Mouse (Mus musculus): Measurements from ENCODE around the gene Zbtb41.

DNA sequence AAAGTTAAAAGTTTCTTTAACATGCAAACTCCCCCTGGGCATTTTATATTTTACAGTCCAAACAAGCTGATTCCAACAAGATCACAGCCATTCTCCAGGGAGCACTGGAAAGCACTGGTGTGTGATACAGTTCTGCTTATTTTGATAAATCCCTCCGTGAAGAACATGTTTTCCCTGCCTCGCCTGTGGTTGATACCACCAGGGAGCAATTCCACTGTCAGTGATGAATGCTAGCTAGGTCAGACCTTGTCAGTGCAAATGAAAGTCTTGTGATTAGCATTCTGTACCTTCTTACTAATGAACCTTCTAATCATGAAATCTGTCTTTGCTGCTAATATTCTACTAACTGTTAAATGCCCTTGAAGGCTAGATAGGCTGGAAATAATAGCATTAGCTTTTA, 30.3 kb upstream of the Zbtb41 start:
- TF ChIP-seq CTCF (IDR thresholded peaks at IDR 0.05; ENCODE audit: borderline replicate concordance, extremely low read depth, insufficient read depth, insufficient read length) = no peak
- no peak for TF ChIP-seq POLR2A (IDR thresholded peaks at IDR 0.05; ENCODE audit: borderline replicate concordance, extremely low read depth, insufficient read depth, insufficient read length, poor library complexity, severe bottlenecking)

Measured in brain, embryonic 14.5 days (tissue).